Mouse (Mus musculus): ENCODE measurements around the gene Zfp536. TPM values are rescaled to one million over a fixed set of nuclear protein-coding genes. Genes with fewer than 3 reads are reported as not detected.

The Zfp536 gene
- polyA plus RNA-seq, 1 experiment: 0.49 TPM

- no peak for TF ChIP-seq POLR2A (IDR thresholded peaks at IDR 0.05; ENCODE audit: control insufficient read depth, extremely low read depth, insufficient read depth, low read length, poor library complexity)
- no peak for TF ChIP-seq CTCF (IDR thresholded peaks at IDR 0.05; ENCODE audit: borderline replicate concordance, control insufficient read depth, extremely low read depth, insufficient read depth, low read length, poor library complexity)
- DNase-seq: no peak
- no peaks in the 10 kb centered on the region for H3K36me3 ChIP-seq (ENCODE audit: control insufficient read depth, insufficient read depth, low read length)
- no peak overlapping the region for H3K4me3 ChIP-seq (ENCODE audit: control insufficient read depth, insufficient read depth, low read length)
- no peak overlapping the region for H3K27ac ChIP-seq (ENCODE audit: control insufficient read depth, insufficient read depth, low read length)
- no peaks in the 10 kb centered on the region for H3K4me1 ChIP-seq (replicated peaks; ENCODE audit: control insufficient read depth, insufficient read depth, low read length)
- H3K27me3 ChIP-seq (ENCODE audit: control insufficient read depth, insufficient read depth, low read length): no peaks in the 10 kb centered on the region
- 89% methylated on average over 10 of the region's 10 CpGs for WGBS
Observed at GRCm38 (mm10) chr7:37564644-37565043, 208.8 kb downstream of the Zfp536 start.

GRCm38 (mm10) chr7:37563831-37564400 lies 209.5 kb downstream of the Zfp536 start:
- WGBS: 97% methylated on average over 6 of the region's 6 CpGs

GRCm38 (mm10) chr7:37563171-37563574 lies 210.3 kb downstream of the Zfp536 start:
- Histone ChIP-seq H3K27ac (ENCODE audit: control insufficient read depth, insufficient read depth, low read length) (no peak overlapping the region), H3K4me3 (ENCODE audit: control insufficient read depth, insufficient read depth, low read length) (no peak overlapping the region), H3K36me3 (ENCODE audit: control insufficient read depth, insufficient read depth, low read length) (no peaks in the 10 kb centered on the region), H3K4me1 (replicated peaks; ENCODE audit: control insufficient read depth, insufficient read depth, low read length) (no peaks in the 10 kb centered on the region), H3K27me3 (ENCODE audit: control insufficient read depth, insufficient read depth, low read length) (no peaks in the 10 kb centered on the region)
- no peak for DNase-seq
- WGBS: 5% methylated on average over 8 of the region's 8 CpGs
- no peak for TF ChIP-seq POLR2A (IDR thresholded peaks at IDR 0.05; ENCODE audit: control insufficient read depth, extremely low read depth, insufficient read depth, low read length, poor library complexity)
- TF ChIP-seq CTCF (IDR thresholded peaks at IDR 0.05; ENCODE audit: borderline replicate concordance, control insufficient read depth, extremely low read depth, insufficient read depth, low read length, poor library complexity): no peak

More at GRCm38 (mm10) chr7:37563831-37564400, 209.5 kb downstream of the Zfp536 start:
- Histone ChIP-seq H3K36me3 (ENCODE audit: control insufficient read depth, insufficient read depth, low read length) (no peaks in the 10 kb centered on the region), H3K4me3 (ENCODE audit: control insufficient read depth, insufficient read depth, low read length) (no peak overlapping the region), H3K27ac (ENCODE audit: control insufficient read depth, insufficient read depth, low read length) (no peak overlapping the region), H3K27me3 (ENCODE audit: control insufficient read depth, insufficient read depth, low read length) (no peaks in the 10 kb centered on the region), H3K4me1 (replicated peaks; ENCODE audit: control insufficient read depth, insufficient read depth, low read length) (no peaks in the 10 kb centered on the region)
- no peak for TF ChIP-seq CTCF (IDR thresholded peaks at IDR 0.05; ENCODE audit: borderline replicate concordance, control insufficient read depth, extremely low read depth, insufficient read depth, low read length, poor library complexity)
- TF ChIP-seq POLR2A (IDR thresholded peaks at IDR 0.05; ENCODE audit: control insufficient read depth, extremely low read depth, insufficient read depth, low read length, poor library complexity): no peak
- no peak for DNase-seq

GRCm38 (mm10) chr7:37562505-37562904 lies 210.9 kb downstream of the Zfp536 start:
- Histone ChIP-seq H3K4me3 (ENCODE audit: control insufficient read depth, insufficient read depth, low read length) (no peak overlapping the region), H3K27me3 (ENCODE audit: control insufficient read depth, insufficient read depth, low read length) (no peaks in the 10 kb centered on the region), H3K27ac (ENCODE audit: control insufficient read depth, insufficient read depth, low read length) (no peak overlapping the region), H3K4me1 (replicated peaks; ENCODE audit: control insufficient read depth, insufficient read depth, low read length) (no peaks in the 10 kb centered on the region), H3K36me3 (ENCODE audit: control insufficient read depth, insufficient read depth, low read length) (no peaks in the 10 kb centered on the region)
- WGBS: 95% methylated on average over 7 of the region's 7 CpGs
- DNase-seq: no peak
- no peak for TF ChIP-seq CTCF (IDR thresholded peaks at IDR 0.05; ENCODE audit: borderline replicate concordance, control insufficient read depth, extremely low read depth, insufficient read depth, low read length, poor library complexity)
- no peak for TF ChIP-seq POLR2A (IDR thresholded peaks at IDR 0.05; ENCODE audit: control insufficient read depth, extremely low read depth, insufficient read depth, low read length, poor library complexity)

DNA sequence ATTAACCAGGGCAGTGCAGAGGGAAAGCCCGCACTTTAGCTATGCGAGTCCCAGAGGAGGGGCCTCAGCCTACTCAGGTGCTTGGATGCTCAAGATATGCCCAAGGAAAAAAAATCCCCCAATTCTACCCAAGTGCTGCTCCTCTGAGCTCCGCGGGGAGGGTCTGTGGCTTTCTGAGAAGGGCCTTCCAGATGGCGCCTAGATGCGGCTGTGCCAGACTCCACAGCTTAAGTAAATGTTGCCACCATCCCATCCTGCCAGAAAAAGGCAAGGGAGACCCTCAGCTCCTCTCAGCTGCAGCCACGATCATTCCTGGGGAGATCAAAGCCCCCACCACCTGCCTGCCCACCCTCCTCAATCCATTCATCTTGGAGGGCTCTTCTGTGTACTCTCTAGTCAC lies 212.9 kb downstream of the Zfp536 start:
- Histone ChIP-seq H3K4me3 (ENCODE audit: control insufficient read depth, insufficient read depth, low read length) (no peak overlapping the region), H3K27ac (ENCODE audit: control insufficient read depth, insufficient read depth, low read length) (no peak overlapping the region), H3K36me3 (ENCODE audit: control insufficient read depth, insufficient read depth, low read length) (no peaks in the 10 kb centered on the region), H3K4me1 (replicated peaks; ENCODE audit: control insufficient read depth, insufficient read depth, low read length) (no peaks in the 10 kb centered on the region), H3K27me3 (ENCODE audit: control insufficient read depth, insufficient read depth, low read length) (no peaks in the 10 kb centered on the region)
- WGBS: 79% methylated on average over 7 of the region's 7 CpGs
- DNase-seq: no peak
- TF ChIP-seq POLR2A (IDR thresholded peaks at IDR 0.05; ENCODE audit: control insufficient read depth, extremely low read depth, insufficient read depth, low read length, poor library complexity): no peak
- no peak for TF ChIP-seq CTCF (IDR thresholded peaks at IDR 0.05; ENCODE audit: borderline replicate concordance, control insufficient read depth, extremely low read depth, insufficient read depth, low read length, poor library complexity)

DNA sequence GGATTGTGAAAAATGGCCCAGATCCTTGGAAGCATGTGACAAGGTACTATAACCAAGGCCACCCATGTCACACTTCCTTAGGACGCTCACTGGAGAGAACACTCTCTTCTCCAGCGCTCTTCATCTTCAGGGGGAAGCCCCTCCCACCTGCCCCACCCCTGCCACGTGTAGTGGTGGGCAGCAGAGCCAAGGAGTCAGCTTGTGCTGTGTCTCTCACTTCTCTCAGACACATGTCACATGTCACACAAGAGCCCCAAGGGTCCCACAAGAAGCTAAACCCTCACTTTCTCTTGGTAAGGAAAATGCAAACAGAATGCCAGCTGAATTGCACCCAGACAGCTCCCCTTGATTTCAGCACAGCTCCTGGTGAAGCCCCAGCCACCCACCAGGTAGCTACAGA lies 213.6 kb downstream of the Zfp536 start:
- H3K36me3 ChIP-seq (ENCODE audit: control insufficient read depth, insufficient read depth, low read length): no peaks in the 10 kb centered on the region
- no peak for DNase-seq
- no peaks in the 10 kb centered on the region for H3K27me3 ChIP-seq (ENCODE audit: control insufficient read depth, insufficient read depth, low read length)
- no peak for TF ChIP-seq CTCF (IDR thresholded peaks at IDR 0.05; ENCODE audit: borderline replicate concordance, control insufficient read depth, extremely low read depth, insufficient read depth, low read length, poor library complexity)
- no peak for TF ChIP-seq POLR2A (IDR thresholded peaks at IDR 0.05; ENCODE audit: control insufficient read depth, extremely low read depth, insufficient read depth, low read length, poor library complexity)
- H3K27ac ChIP-seq (ENCODE audit: control insufficient read depth, insufficient read depth, low read length): no peak overlapping the region
- WGBS: 62% methylated on average over 3 of the region's 3 CpGs
- H3K4me3 ChIP-seq (ENCODE audit: control insufficient read depth, insufficient read depth, low read length): no peak overlapping the region
- H3K4me1 ChIP-seq (replicated peaks; ENCODE audit: control insufficient read depth, insufficient read depth, low read length): no peaks in the 10 kb centered on the region

GRCm38 (mm10) chr7:37559341-37559740 lies 214.1 kb downstream of the Zfp536 start:
- 88% methylated on average over 6 of the region's 6 CpGs for WGBS
- no peak overlapping the region for H3K4me3 ChIP-seq (ENCODE audit: control insufficient read depth, insufficient read depth, low read length)
- no peak for DNase-seq
- TF ChIP-seq CTCF (IDR thresholded peaks at IDR 0.05; ENCODE audit: borderline replicate concordance, control insufficient read depth, extremely low read depth, insufficient read depth, low read length, poor library complexity): no peak
- no peak for TF ChIP-seq POLR2A (IDR thresholded peaks at IDR 0.05; ENCODE audit: control insufficient read depth, extremely low read depth, insufficient read depth, low read length, poor library complexity)
- no peak overlapping the region for H3K27ac ChIP-seq (ENCODE audit: control insufficient read depth, insufficient read depth, low read length)
- H3K36me3 ChIP-seq (ENCODE audit: control insufficient read depth, insufficient read depth, low read length): no peaks in the 10 kb centered on the region
- no peaks in the 10 kb centered on the region for H3K4me1 ChIP-seq (replicated peaks; ENCODE audit: control insufficient read depth, insufficient read depth, low read length)
- H3K27me3 ChIP-seq (ENCODE audit: control insufficient read depth, insufficient read depth, low read length): no peaks in the 10 kb centered on the region

Measured in thymus, adult 2 months (tissue).